Mouse (Mus musculus): ENCODE measurements around the gene Bicc1. TPM values are rescaled to one million over a fixed set of nuclear protein-coding genes. Genes with fewer than 3 reads are reported as not detected.

Bicc1 gene
- polyA plus RNA-seq, 1 experiment = 3.1 TPM

DNA sequence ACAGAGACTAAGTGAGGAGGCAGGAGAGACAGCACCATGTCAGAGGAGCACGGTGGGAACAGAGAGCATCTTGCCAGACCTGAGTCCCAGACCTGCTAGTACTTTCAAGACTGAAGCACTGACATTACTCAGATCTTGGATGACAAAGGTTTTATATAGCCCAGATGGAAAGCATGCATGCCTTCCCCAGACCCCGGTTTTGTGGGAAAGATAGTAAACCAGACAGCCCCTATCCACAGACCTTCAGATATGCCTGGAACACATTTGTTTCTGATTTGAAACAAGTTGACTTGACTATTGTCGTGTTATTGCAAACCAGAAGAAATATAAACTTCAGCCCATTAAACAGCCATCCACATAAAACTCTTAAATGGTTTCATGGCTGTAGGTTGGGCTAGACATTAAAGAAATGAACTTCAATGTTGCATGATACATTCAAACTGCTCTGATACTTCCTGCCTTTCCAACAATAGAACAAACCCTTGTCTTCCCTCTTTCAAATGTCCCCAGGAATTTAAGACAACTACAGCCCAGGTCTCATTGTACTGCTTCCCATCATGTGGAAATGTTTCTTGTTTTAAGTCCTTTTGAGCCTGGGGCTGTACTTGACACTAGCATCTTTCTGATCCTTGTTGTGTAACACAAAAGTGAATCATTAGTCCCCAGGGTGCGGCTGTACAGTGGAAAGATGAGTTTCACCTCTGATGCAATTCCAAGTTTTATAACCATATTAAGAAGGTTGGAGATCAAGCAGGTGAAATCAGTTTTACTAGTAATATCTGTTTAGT is 72.7 kb downstream of the Bicc1 start:
- TF ChIP-seq CTCF (IDR thresholded peaks at IDR 0.05; ENCODE audit: extremely low read depth, insufficient read length, insufficient replicate concordance, low read depth, low read length) = no peak
- no peak for TF ChIP-seq POLR2A (IDR thresholded peaks at IDR 0.05; ENCODE audit: low read depth, low read length)
- H3K27me3 ChIP-seq (ENCODE audit: control insufficient read depth, insufficient read depth, low read length) = no peaks in the 10 kb centered on the region
- H3K4me3 ChIP-seq (ENCODE audit: low read depth, low read length) = no peak overlapping the region
- WGBS = 74% methylated on average over 4 of the region's 4 CpGs
- no peak overlapping the region for H3K27ac ChIP-seq (ENCODE audit: insufficient read depth, low read depth, low read length)
- H3K4me1 ChIP-seq (ENCODE audit: control insufficient read depth, insufficient read depth, insufficient read length, low read length) = no peaks in the 10 kb centered on the region
- no peaks in the 10 kb centered on the region for H3K36me3 ChIP-seq (ENCODE audit: control insufficient read depth, insufficient read depth, low read length)

GRCm38 (mm10) chr10:71082986-71083385 is 76.5 kb downstream of the Bicc1 start:
- Histone ChIP-seq H3K4me1 (ENCODE audit: control insufficient read depth, insufficient read depth, insufficient read length, low read length) (no peaks in the 10 kb centered on the region), H3K4me3 (ENCODE audit: low read depth, low read length) (no peak overlapping the region), H3K27ac (ENCODE audit: insufficient read depth, low read depth, low read length) (no peak overlapping the region), H3K36me3 (ENCODE audit: control insufficient read depth, insufficient read depth, low read length) (no peaks in the 10 kb centered on the region), H3K27me3 (ENCODE audit: control insufficient read depth, insufficient read depth, low read length) (no peaks in the 10 kb centered on the region)
- WGBS = 84% methylated on average over 6 of the region's 6 CpGs
- TF ChIP-seq CTCF (IDR thresholded peaks at IDR 0.05; ENCODE audit: extremely low read depth, insufficient read length, insufficient replicate concordance, low read depth, low read length) = no peak
- TF ChIP-seq POLR2A (IDR thresholded peaks at IDR 0.05; ENCODE audit: low read depth, low read length) = no peak

- Histone ChIP-seq H3K4me3 (ENCODE audit: low read depth, low read length) (no peak overlapping the region), H3K36me3 (ENCODE audit: control insufficient read depth, insufficient read depth, low read length) (no peaks in the 10 kb centered on the region), H3K27me3 (ENCODE audit: control insufficient read depth, insufficient read depth, low read length) (no peaks in the 10 kb centered on the region), H3K27ac (ENCODE audit: insufficient read depth, low read depth, low read length) (no peak overlapping the region), H3K4me1 (ENCODE audit: control insufficient read depth, insufficient read depth, insufficient read length, low read length) (no peaks in the 10 kb centered on the region)
- TF ChIP-seq CTCF (IDR thresholded peaks at IDR 0.05; ENCODE audit: extremely low read depth, insufficient read length, insufficient replicate concordance, low read depth, low read length) (no peak), POLR2A (IDR thresholded peaks at IDR 0.05; ENCODE audit: low read depth, low read length) (no peak)
- 90% methylated on average over 5 of the region's 5 CpGs for WGBS
Measured at GRCm38 (mm10) chr10:71078856-71079255, 80.6 kb downstream of the Bicc1 start.

GRCm38 (mm10) chr10:71065009-71065408 is 94.5 kb downstream of the Bicc1 start:
- H3K36me3 ChIP-seq (ENCODE audit: control insufficient read depth, insufficient read depth, low read length) = no peaks in the 10 kb centered on the region
- no peak overlapping the region for H3K4me3 ChIP-seq (ENCODE audit: low read depth, low read length)
- no peaks in the 10 kb centered on the region for H3K27me3 ChIP-seq (ENCODE audit: control insufficient read depth, insufficient read depth, low read length)
- no peak overlapping the region for H3K27ac ChIP-seq (ENCODE audit: insufficient read depth, low read depth, low read length)
- no peak for TF ChIP-seq CTCF (IDR thresholded peaks at IDR 0.05; ENCODE audit: extremely low read depth, insufficient read length, insufficient replicate concordance, low read depth, low read length)
- no peak for TF ChIP-seq POLR2A (IDR thresholded peaks at IDR 0.05; ENCODE audit: low read depth, low read length)
- H3K4me1 ChIP-seq (ENCODE audit: control insufficient read depth, insufficient read depth, insufficient read length, low read length) = no peaks in the 10 kb centered on the region
- WGBS = 42% methylated on average over 4 of the region's 4 CpGs

DNA sequence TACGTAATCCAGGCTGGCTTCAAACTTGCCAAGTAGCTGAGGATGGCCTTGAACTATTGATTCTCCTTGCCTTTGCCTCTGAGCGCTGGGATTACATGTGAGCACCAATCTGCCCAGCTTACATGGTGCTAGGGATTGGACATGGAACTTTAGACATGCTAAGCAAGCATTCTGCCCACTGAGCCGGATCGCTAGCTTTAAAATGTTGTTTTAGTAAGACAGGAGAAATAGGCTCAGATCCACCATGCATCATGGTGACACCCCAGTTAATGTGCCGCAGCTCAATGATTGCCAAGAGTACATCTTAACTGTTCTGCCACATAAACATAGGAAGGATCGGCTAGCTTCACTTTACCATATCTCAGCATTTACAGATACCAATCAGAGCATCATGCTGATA is 94.9 kb downstream of the Bicc1 start:
- no peak for TF ChIP-seq POLR2A (IDR thresholded peaks at IDR 0.05; ENCODE audit: low read depth, low read length)
- no peak for TF ChIP-seq CTCF (IDR thresholded peaks at IDR 0.05; ENCODE audit: extremely low read depth, insufficient read length, insufficient replicate concordance, low read depth, low read length)
- Histone ChIP-seq H3K27ac (ENCODE audit: insufficient read depth, low read depth, low read length) (no peak overlapping the region), H3K4me3 (ENCODE audit: low read depth, low read length) (no peak overlapping the region), H3K36me3 (ENCODE audit: control insufficient read depth, insufficient read depth, low read length) (no peaks in the 10 kb centered on the region), H3K4me1 (ENCODE audit: control insufficient read depth, insufficient read depth, insufficient read length, low read length) (no peaks in the 10 kb centered on the region), H3K27me3 (ENCODE audit: control insufficient read depth, insufficient read depth, low read length) (no peaks in the 10 kb centered on the region)
- 91% methylated on average over 6 of the region's 6 CpGs for WGBS

GRCm38 (mm10) chr10:71062151-71062550 is 97.3 kb downstream of the Bicc1 start:
- no peak for TF ChIP-seq CTCF (IDR thresholded peaks at IDR 0.05; ENCODE audit: extremely low read depth, insufficient read length, insufficient replicate concordance, low read depth, low read length)
- WGBS = 30% methylated on average over 6 of the region's 6 CpGs

DNA sequence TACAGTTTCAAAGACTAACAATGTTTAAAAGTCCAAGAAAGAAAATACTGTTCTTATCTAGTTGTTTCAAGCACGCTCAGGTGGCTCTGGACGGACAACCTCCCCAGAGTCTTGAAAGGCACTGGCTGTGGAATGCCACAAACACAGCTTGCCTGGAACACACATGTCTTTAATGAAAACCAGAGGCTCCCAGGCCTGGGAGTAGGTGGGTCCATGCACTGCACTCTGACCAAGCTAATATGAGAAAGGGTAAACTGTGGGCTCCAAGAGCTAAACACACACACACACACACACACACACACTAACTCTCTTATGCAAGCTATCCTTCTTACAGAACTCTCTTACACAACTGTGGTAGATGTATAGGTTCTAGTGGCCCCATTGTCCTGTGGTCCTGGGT is 99.2 kb downstream of the Bicc1 start:
- H3K4me3 ChIP-seq (ENCODE audit: low read depth, low read length) = no peak overlapping the region
- H3K27me3 ChIP-seq (ENCODE audit: control insufficient read depth, insufficient read depth, low read length) = no peaks in the 10 kb centered on the region
- WGBS = 68% methylated on average over 2 of the region's 2 CpGs
- H3K27ac ChIP-seq (ENCODE audit: insufficient read depth, low read depth, low read length) = no peak overlapping the region
- no peaks in the 10 kb centered on the region for H3K4me1 ChIP-seq (ENCODE audit: control insufficient read depth, insufficient read depth, insufficient read length, low read length)
- no peaks in the 10 kb centered on the region for H3K36me3 ChIP-seq (ENCODE audit: control insufficient read depth, insufficient read depth, low read length)
- TF ChIP-seq POLR2A (IDR thresholded peaks at IDR 0.05; ENCODE audit: low read depth, low read length) = no peak
- TF ChIP-seq CTCF (IDR thresholded peaks at IDR 0.05; ENCODE audit: extremely low read depth, insufficient read length, insufficient replicate concordance, low read depth, low read length) = no peak

More at GRCm38 (mm10) chr10:71062151-71062550, 97.3 kb downstream of the Bicc1 start:
- no peaks in the 10 kb centered on the region for H3K4me1 ChIP-seq (ENCODE audit: control insufficient read depth, insufficient read depth, insufficient read length, low read length)
- H3K27ac ChIP-seq (ENCODE audit: insufficient read depth, low read depth, low read length) = no peak overlapping the region
- no peak overlapping the region for H3K4me3 ChIP-seq (ENCODE audit: low read depth, low read length)
- H3K36me3 ChIP-seq (ENCODE audit: control insufficient read depth, insufficient read depth, low read length) = no peaks in the 10 kb centered on the region
- H3K27me3 ChIP-seq (ENCODE audit: control insufficient read depth, insufficient read depth, low read length) = no peaks in the 10 kb centered on the region
